Comparison of ENCODE assay signal across 9 mouse cellular contexts in genomic region chr7:127932273-127933031, GRCm38 (mm10). TPM values are rescaled to one million over a fixed set of nuclear protein-coding genes. Genes with fewer than 3 reads are reported as not detected.
DNase-seq lines count a peak whose midpoint lies in the region; ATAC-seq and TF ChIP-seq lines count a peak whose summit lies in the region.
"Had no signal": no experiment of that assay in that cellular context is flagged by ENCODE, and none has a peak within 500 bp of the region (broad histone marks: within the 10 kb centered on the region; RNA-seq: fewer than 3 reads in every experiment).

No protein-coding gene starts in this region.

- peak; percentile 73 for DNase-seq in ZHBTc4 (ENCODE audit: low read depth, low spot score)
- no peak for DNase-seq in right cerebral cortex, postnatal 4 days
- no peak for DNase-seq in thymus, adult 18-20 months
- no peak for DNase-seq in left cerebral cortex, adult 8-10 months (ENCODE audit: low spot score in 2 of 2)
- DNase-seq: right cerebral cortex, postnatal 14 days had no signal

- peak; percentile 9 for TF ChIP-seq POLR2A in ES-Bruce4 (IDR thresholded peaks at IDR 0.05; ENCODE audit: insufficient read depth, low read length)

- peaks cover 6% of the 10 kb centered on the region for H3K4me1 ChIP-seq in ES-Bruce4 (ENCODE audit: control insufficient read depth, insufficient read depth, low read length)
- peaks cover 32% of the 10 kb centered on the region for H3K4me1 ChIP-seq in kidney, embryonic 14.5 days (ENCODE audit: control insufficient read depth, insufficient read depth, low read length)
- peaks cover 39% of the 10 kb centered on the region for H3K4me1 ChIP-seq in lung, embryonic 16.5 days (replicated peaks; ENCODE audit: control insufficient read depth, insufficient read depth, low read length)

- WGBS in kidney, embryonic 14.5 days: 17% methylated on average over 13 of the region's 13 CpGs
- WGBS in lung, embryonic 16.5 days: 16% methylated on average over 13 of the region's 13 CpGs

- TF ChIP-seq EP300 in ES-Bruce4 (IDR thresholded peaks at IDR 0.05; ENCODE audit: insufficient read depth, low read depth, low read length): peak; percentile 84

- ATAC-seq in kidney, embryonic 14.5 days (ENCODE audit: low FRiP score, low TSS enrichment): no peak
- peak; percentile 34 for ATAC-seq in lung, embryonic 16.5 days (ENCODE audit: low read depth)
- ATAC-seq: forebrain, embryonic 13.5 days had no signal

- H3K4me2 ChIP-seq in kidney, embryonic 14.5 days (replicated peaks; ENCODE audit: low read depth, low read length): no peak overlapping the region
- peak overlapping the region; percentile 42 for H3K4me2 ChIP-seq in lung, embryonic 16.5 days (ENCODE audit: low read depth, low read length)
- H3K4me2 ChIP-seq: forebrain, embryonic 13.5 days had no signal

- H3K27ac ChIP-seq in ES-Bruce4 (ENCODE audit: insufficient read depth, low read length): peak overlapping the region; percentile 99
- H3K27ac ChIP-seq in kidney, embryonic 14.5 days (ENCODE audit: low read depth, low read length): peak overlapping the region; percentile 73
- H3K27ac ChIP-seq in lung, embryonic 16.5 days (ENCODE audit: low read length): peak overlapping the region; percentile 95
- H3K27ac ChIP-seq: forebrain, embryonic 13.5 days had no signal

- no peaks in the 10 kb centered on the region for H3K36me3 ChIP-seq in ES-Bruce4 (ENCODE audit: control insufficient read depth, insufficient read depth, low read length, poor library complexity, severe bottlenecking)
- H3K36me3 ChIP-seq in kidney, embryonic 14.5 days (ENCODE audit: control insufficient read depth, insufficient read depth, low read length): no peaks in the 10 kb centered on the region
- no peaks in the 10 kb centered on the region; the same call in 1 of the 2 replicates for H3K36me3 ChIP-seq in lung, embryonic 16.5 days (ENCODE audit: control insufficient read depth, insufficient read depth, low read length)

- TF ChIP-seq CTCF in ES-Bruce4 (IDR thresholded peaks at IDR 0.05; ENCODE audit: low read depth, low read length): peak; percentile 56

- peak overlapping the region; percentile 69 for H3K9ac ChIP-seq in ES-Bruce4 (ENCODE audit: low read depth, poor library complexity, severe bottlenecking)
- H3K9ac ChIP-seq in kidney, embryonic 14.5 days (ENCODE audit: low read depth, low read length): no peak overlapping the region
- H3K9ac ChIP-seq in lung, embryonic 16.5 days (ENCODE audit: low read length): peak overlapping the region; percentile 52
- H3K9ac ChIP-seq: forebrain, embryonic 13.5 days had no signal

- no peaks in the 10 kb centered on the region for H3K27me3 ChIP-seq in ES-Bruce4 (ENCODE audit: control insufficient read depth, insufficient read depth, low read length, poor library complexity, severe bottlenecking)
- no peaks in the 10 kb centered on the region for H3K27me3 ChIP-seq in kidney, embryonic 14.5 days (ENCODE audit: control insufficient read depth, insufficient read depth, low read length)
- H3K27me3 ChIP-seq in lung, embryonic 16.5 days (ENCODE audit: control insufficient read depth, insufficient read depth, low read depth, low read length): no peaks in the 10 kb centered on the region

- H3K9me3 ChIP-seq in ES-Bruce4 (replicated peaks; ENCODE audit: control insufficient read depth, insufficient read depth, low read length, poor library complexity, severe bottlenecking): no peaks in the 10 kb centered on the region
- H3K9me3 ChIP-seq in kidney, embryonic 14.5 days (ENCODE audit: control insufficient read depth, low read length): no peaks in the 10 kb centered on the region
- H3K9me3 ChIP-seq in lung, embryonic 16.5 days (ENCODE audit: control insufficient read depth, low read length): no peaks in the 10 kb centered on the region
- H3K9me3 ChIP-seq: forebrain, embryonic 13.5 days had no signal

- peak overlapping the region; percentile 22 for H3K4me3 ChIP-seq in ES-Bruce4 (ENCODE audit: low read depth, low read length)
- no peak overlapping the region for H3K4me3 ChIP-seq in kidney, embryonic 14.5 days (ENCODE audit: low read length)
- H3K4me3 ChIP-seq in lung, embryonic 16.5 days (ENCODE audit: low read length): peak overlapping the region; percentile 9; the same call in 1 of the 2 replicates
- H3K4me3 ChIP-seq: forebrain, embryonic 13.5 days had no signal

RNA-seq across cellular contexts. Expression of gene Prss8, which starts 2.5 kb away (rescaled TPM):
- 73.0 and 74.5 TPM in 2 replicates for polyA plus RNA-seq in ES-Bruce4 (2011; ENCODE audit: insufficient read depth, insufficient read length, low read depth, missing spikeins)
- 44.7 and 47.1 TPM in 2 replicates for polyA plus RNA-seq in kidney, embryonic 14.5 days (2014; fragmentation: Nextera tagmentation; extraction: Ambion mirVana)
- polyA plus RNA-seq in lung, embryonic 16.5 days (2015; fragmentation: Nextera tagmentation; extraction: Ambion mirVana): 101 and 108 TPM in 2 replicates
- under 1 TPM in 2 of 4 experiments, not detected in 2; 0.33 to 0.82 TPM for total RNA-seq in left cerebral cortex, adult 8-10 months (2022)

RNA-seq across cellular contexts. Expression of gene Prss36, which starts 14.1 kb away (rescaled TPM):
- 21.2 and 22.4 TPM in 2 replicates for polyA plus RNA-seq in ES-Bruce4 (2011; ENCODE audit: insufficient read depth, insufficient read length, low read depth, missing spikeins)
- polyA plus RNA-seq in kidney, embryonic 14.5 days (2014; fragmentation: Nextera tagmentation; extraction: Ambion mirVana): 12.1 and 12.4 TPM in 2 replicates
- 12.3 and 12.4 TPM in 2 replicates for polyA plus RNA-seq in lung, embryonic 16.5 days (2015; fragmentation: Nextera tagmentation; extraction: Ambion mirVana)
- total RNA-seq in left cerebral cortex, adult 8-10 months (2022): 1 to 10 TPM; 6.2 to 9.2 (median 8.0) TPM

RNA-seq across cellular contexts. Expression of gene Kat8, which starts 20.1 kb away (rescaled TPM):
- 43.2 and 47.1 TPM in 2 replicates for polyA plus RNA-seq in ES-Bruce4 (2011; ENCODE audit: insufficient read depth, insufficient read length, low read depth, missing spikeins)
- polyA plus RNA-seq in kidney, embryonic 14.5 days (2014; fragmentation: Nextera tagmentation; extraction: Ambion mirVana): 37.2 and 48.9 TPM in 2 replicates
- 37.2 and 38.9 TPM in 2 replicates for polyA plus RNA-seq in lung, embryonic 16.5 days (2015; fragmentation: Nextera tagmentation; extraction: Ambion mirVana)
- total RNA-seq in left cerebral cortex, adult 8-10 months (2022): 10 to 100 TPM; 25.3 to 33.8 (median 27.6) TPM

RNA-seq across cellular contexts. Expression of gene Bckdk, which starts 28.6 kb away (rescaled TPM):
- polyA plus RNA-seq in ES-Bruce4 (2011; ENCODE audit: insufficient read depth, insufficient read length, low read depth, missing spikeins): 77.3 and 81.1 TPM in 2 replicates
- 152 and 155 TPM in 2 replicates for polyA plus RNA-seq in kidney, embryonic 14.5 days (2014; fragmentation: Nextera tagmentation; extraction: Ambion mirVana)
- 129 and 133 TPM in 2 replicates for polyA plus RNA-seq in lung, embryonic 16.5 days (2015; fragmentation: Nextera tagmentation; extraction: Ambion mirVana)
- 10 to 100 TPM; 39.4 to 47.5 (median 44.3) TPM for total RNA-seq in left cerebral cortex, adult 8-10 months (2022)

RNA-seq across cellular contexts. Expression of gene Fus, which starts 34.8 kb away (rescaled TPM):
- polyA plus RNA-seq in ES-Bruce4 (2011; ENCODE audit: insufficient read depth, insufficient read length, low read depth, missing spikeins): 1,572 and 1,655 TPM in 2 replicates
- 62.7 and 77.7 TPM in 2 replicates for polyA plus RNA-seq in kidney, embryonic 14.5 days (2014; fragmentation: Nextera tagmentation; extraction: Ambion mirVana)
- polyA plus RNA-seq in lung, embryonic 16.5 days (2015; fragmentation: Nextera tagmentation; extraction: Ambion mirVana): 299 and 328 TPM in 2 replicates
- 100 to 1,000 TPM; 329 to 369 (median 354) TPM for total RNA-seq in left cerebral cortex, adult 8-10 months (2022)
